ENCODE assay signal across 8 mouse cellular contexts in the genomic region with DNA sequence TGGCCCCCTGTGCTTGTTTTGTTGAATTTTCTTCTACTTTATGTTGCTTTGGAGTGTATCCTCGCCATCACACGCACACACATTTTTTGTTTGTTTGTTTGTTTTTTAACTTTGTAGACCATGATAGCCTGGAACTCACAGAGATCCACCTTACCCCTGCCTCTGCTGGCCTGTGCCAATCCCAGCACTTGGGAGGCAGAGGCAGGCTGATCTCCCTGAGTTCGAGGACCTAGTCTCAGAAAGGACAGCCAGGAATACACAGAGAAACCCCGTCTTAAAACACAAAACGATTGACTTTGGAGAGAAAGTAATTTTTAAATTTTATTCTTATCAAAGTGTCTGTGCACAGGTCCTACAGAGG. TPM values are rescaled to one million over a fixed set of nuclear protein-coding genes. Genes with fewer than 3 reads are reported as not detected.
DNase-seq lines count a peak whose midpoint lies in the region; ATAC-seq lines count a peak whose summit lies in the region.

No protein-coding gene starts in this region.

- no peak overlapping the region; the same call in 1 of the 2 replicates for H3K9ac ChIP-seq in hindbrain, embryonic 13.5 days

- 32% methylated on average over 5 of the region's 5 CpGs for WGBS in heart, embryonic 10.5 days
- WGBS in hindbrain, embryonic 13.5 days = 30% methylated on average over 5 of the region's 5 CpGs

- H3K36me3 ChIP-seq in heart, embryonic 10.5 days = peaks cover 21% of the 10 kb centered on the region
- H3K36me3 ChIP-seq in hindbrain, embryonic 13.5 days = peaks cover 21% of the 10 kb centered on the region

- ATAC-seq in activated CD4-positive, CD25-positive, alpha-beta regulatory T cell, adult 4 months = peak; percentile 4
- no peak for ATAC-seq in hindbrain, embryonic 13.5 days (ENCODE audit: low FRiP score)
- ATAC-seq in megakaryocyte progenitor cell, adult 5-6 weeks (replicated peaks; ENCODE audit: poor library complexity) = peak; percentile 32

- peak overlapping the region; percentile 92 for H3K4me3 ChIP-seq in heart, embryonic 10.5 days
- H3K4me3 ChIP-seq in hindbrain, embryonic 13.5 days = peak overlapping the region; percentile 83; the same call in 1 of the 2 replicates

- no peaks in the 10 kb centered on the region for H3K9me3 ChIP-seq in heart, embryonic 10.5 days
- no peaks in the 10 kb centered on the region for H3K9me3 ChIP-seq in hindbrain, embryonic 13.5 days

- H3K27ac ChIP-seq in heart, embryonic 10.5 days = peak overlapping the region; percentile 95
- H3K27ac ChIP-seq in hindbrain, embryonic 13.5 days = no peak overlapping the region

- no peak overlapping the region for H3K4me2 ChIP-seq in hindbrain, embryonic 13.5 days

- intact Hi-C loops in heart, postnatal 14 days (cut with DNase I) = loop anchor here (1.0 to 2.0 kb wide), 2 partner anchors 47 to 110 kb away; no protein-coding TSS in a partner anchor

- no peaks in the 10 kb centered on the region for H3K27me3 ChIP-seq in heart, embryonic 10.5 days (ENCODE audit: insufficient read depth, poor library complexity, severe bottlenecking)
- no peaks in the 10 kb centered on the region for H3K27me3 ChIP-seq in hindbrain, embryonic 13.5 days

- H3K4me1 ChIP-seq in heart, embryonic 10.5 days = peaks cover 17% of the 10 kb centered on the region
- H3K4me1 ChIP-seq in hindbrain, embryonic 13.5 days (replicated peaks) = peaks cover 28% of the 10 kb centered on the region

- no peak for DNase-seq in heart, embryonic 10.5 days (ENCODE audit: low spot score)
- no peak for DNase-seq in heart, postnatal 14 days
- no peak for DNase-seq in MN1 (ENCODE audit: low spot score)
- DNase-seq in B cell, adult 2 months = no peak
- no peak for DNase-seq in adrenal gland, adult 8-10 months

RNA-seq across cellular contexts. Expression of a gene that starts 0.4 kb away (rescaled TPM):
- 6.7 and 9.7 TPM in 2 replicates for polyA plus RNA-seq in heart, embryonic 10.5 days (2016; fragmentation: Nextera tagmentation; extraction: Ambion mirVana)
- 10 to 100 TPM; 12.2 to 13.4 TPM for total RNA-seq in heart, postnatal 14 days (2021)
- 1 to 10 TPM; 1.9 to 2.1 TPM for polyA plus RNA-seq in activated CD4-positive, CD25-positive, alpha-beta regulatory T cell, adult 4 months (2017; shearing (Covaris generic))
- polyA plus RNA-seq in hindbrain, embryonic 13.5 days (2015; fragmentation: Nextera tagmentation; extraction: Ambion mirVana) = 11.0 and 12.2 TPM in 2 replicates
- 9.8 and 14.0 TPM in 2 replicates for total RNA-seq in megakaryocyte progenitor cell, adult 5-6 weeks (2015)
- total RNA-seq in megakaryocyte progenitor cell, adult 5-6 weeks (2017) = 17.2 and 24.1 TPM in 2 replicates
- 10 to 100 TPM; 62.9 to 96.4 (median 75.3) TPM for total RNA-seq in adrenal gland, adult 8-10 months (2022)

RNA-seq across cellular contexts. Expression of a gene that starts 31.2 kb away (rescaled TPM):
- polyA plus RNA-seq in heart, embryonic 10.5 days (2016; fragmentation: Nextera tagmentation; extraction: Ambion mirVana) = 0.71 and 0.90 TPM in 2 replicates
- total RNA-seq in heart, postnatal 14 days (2021) = under 1 TPM; 0.41 to 0.76 TPM
- not detected for polyA plus RNA-seq in activated CD4-positive, CD25-positive, alpha-beta regulatory T cell, adult 4 months (2017; shearing (Covaris generic))
- polyA plus RNA-seq in hindbrain, embryonic 13.5 days (2015; fragmentation: Nextera tagmentation; extraction: Ambion mirVana) = 0.75 and 0.84 TPM in 2 replicates
- not detected in 2 replicates for total RNA-seq in megakaryocyte progenitor cell, adult 5-6 weeks (2015)
- total RNA-seq in megakaryocyte progenitor cell, adult 5-6 weeks (2017) = 0.10 and 0.33 TPM in 2 replicates
- total RNA-seq in adrenal gland, adult 8-10 months (2022) = 1 to 10 TPM in 3 of 4 experiments, under 1 TPM in 1; 0.99 to 2.3 (median 1.5) TPM

RNA-seq across cellular contexts. Expression of a gene that starts 31.3 kb away (rescaled TPM):
- polyA plus RNA-seq in heart, embryonic 10.5 days (2016; fragmentation: Nextera tagmentation; extraction: Ambion mirVana) = 124 and 128 TPM in 2 replicates
- 10 to 100 TPM; 36.2 to 36.4 TPM for total RNA-seq in heart, postnatal 14 days (2021)
- 100 to 1,000 TPM; 118 to 125 TPM for polyA plus RNA-seq in activated CD4-positive, CD25-positive, alpha-beta regulatory T cell, adult 4 months (2017; shearing (Covaris generic))
- 103 and 106 TPM in 2 replicates for polyA plus RNA-seq in hindbrain, embryonic 13.5 days (2015; fragmentation: Nextera tagmentation; extraction: Ambion mirVana)
- 21.4 and 32.9 TPM in 2 replicates for total RNA-seq in megakaryocyte progenitor cell, adult 5-6 weeks (2015)
- 31.8 and 37.3 TPM in 2 replicates for total RNA-seq in megakaryocyte progenitor cell, adult 5-6 weeks (2017)
- 10 to 100 TPM; 49.7 to 76.8 (median 68.5) TPM for total RNA-seq in adrenal gland, adult 8-10 months (2022)

RNA-seq across cellular contexts. Expression of a gene that starts 54.9 kb away (rescaled TPM):
- polyA plus RNA-seq in heart, embryonic 10.5 days (2016; fragmentation: Nextera tagmentation; extraction: Ambion mirVana) = 127 and 139 TPM in 2 replicates
- 10 to 100 TPM; 38.9 to 41.2 TPM for total RNA-seq in heart, postnatal 14 days (2021)
- 10 to 100 TPM; 57.2 to 76.7 TPM for polyA plus RNA-seq in activated CD4-positive, CD25-positive, alpha-beta regulatory T cell, adult 4 months (2017; shearing (Covaris generic))
- 255 and 257 TPM in 2 replicates for polyA plus RNA-seq in hindbrain, embryonic 13.5 days (2015; fragmentation: Nextera tagmentation; extraction: Ambion mirVana)
- total RNA-seq in megakaryocyte progenitor cell, adult 5-6 weeks (2015) = 80.4 and 81.7 TPM in 2 replicates
- 89.1 and 101 TPM in 2 replicates for total RNA-seq in megakaryocyte progenitor cell, adult 5-6 weeks (2017)
- total RNA-seq in adrenal gland, adult 8-10 months (2022) = 1,000 to 10,000 TPM; 1,202 to 1,723 (median 1,362) TPM

RNA-seq across cellular contexts. Expression of a gene that starts 57.4 kb away (rescaled TPM):
- 107 and 123 TPM in 2 replicates for polyA plus RNA-seq in heart, embryonic 10.5 days (2016; fragmentation: Nextera tagmentation; extraction: Ambion mirVana)
- 10 to 100 TPM; 34.6 to 38.3 TPM for total RNA-seq in heart, postnatal 14 days (2021)
- not detected for polyA plus RNA-seq in activated CD4-positive, CD25-positive, alpha-beta regulatory T cell, adult 4 months (2017; shearing (Covaris generic))
- polyA plus RNA-seq in hindbrain, embryonic 13.5 days (2015; fragmentation: Nextera tagmentation; extraction: Ambion mirVana) = 27.2 and 32.3 TPM in 2 replicates
- not detected in 2 replicates for total RNA-seq in megakaryocyte progenitor cell, adult 5-6 weeks (2015)
- total RNA-seq in megakaryocyte progenitor cell, adult 5-6 weeks (2017) = not detected in 2 replicates
- total RNA-seq in adrenal gland, adult 8-10 months (2022) = 10 to 100 TPM; 15.4 to 57.8 (median 31.3) TPM
